Mouse (Mus musculus) embryonic facial prominence, embryonic 10.5 days (tissue): ENCODE measurements around the gene Slc3a1. TPM values are rescaled to one million over a fixed set of nuclear protein-coding genes. Genes with fewer than 3 reads are reported as not detected.
A peak's percentile ranks its signal among the peaks of the same experiment; 100 is the strongest.

Experiments used
- DNase-seq: peaks from one replicate; pipeline ENCODE4 v3.0.0-alpha.2; 2017; ENCODE audit warnings: low spot score
- H3K27ac ChIP-seq: fragments of 300-500 bp; sonication (generic); replicated peaks from 2 replicates; pipeline ENCODE4 v1.5.1; 2016; ENCODE audit warnings: mild to moderate bottlenecking
- H3K27me3 ChIP-seq: fragments of 300-500 bp; sonication (generic); replicated peaks from 2 replicates; pipeline ENCODE4 v1.6.1; 2016; ENCODE audit warnings: low read depth, mild to moderate bottlenecking; ENCODE audit not compliant: poor library complexity, severe bottlenecking
- H3K36me3 ChIP-seq: fragments of 300-500 bp; sonication (generic); replicated peaks from 2 replicates; pipeline ENCODE4 v1.6.1; 2016; ENCODE audit warnings: mild to moderate bottlenecking, moderate library complexity
- H3K4me1 ChIP-seq: fragments of 300-500 bp; sonication (generic); 2 replicates; pipeline ENCODE4 v1.6.1; 2016
- H3K4me3 ChIP-seq: fragments of 300-500 bp; sonication (generic); 2 replicates; pipeline ENCODE4 v1.5.1; 2016; ENCODE audit warnings: mild to moderate bottlenecking, moderate library complexity
- H3K9me3 ChIP-seq: fragments of 300-500 bp; sonication (generic); 2 replicates; pipeline ENCODE4 v1.6.1; 2016; ENCODE audit warnings: mild to moderate bottlenecking
- WGBS: fragments of 180-500 bp; shearing (Covaris S2); methylation state at CpG from one replicate; pipeline ENCODE4 v1.1.7; 2016; 5-methylcytosine and 5-hydroxymethylcytosine counted together
- polyA plus RNA-seq: library from polyadenylated mRNA; unstranded; fragments of >200 nt; fragmentation: Nextera tagmentation; extraction: Ambion mirVana; gene quantifications from 2 replicates; pipeline ENCODE4 v1.2.1, GENCODE M21; 2016

Slc3a1 gene
- polyA plus RNA-seq, 1 experiment from 2014 or later = 0.41 TPM

DNA sequence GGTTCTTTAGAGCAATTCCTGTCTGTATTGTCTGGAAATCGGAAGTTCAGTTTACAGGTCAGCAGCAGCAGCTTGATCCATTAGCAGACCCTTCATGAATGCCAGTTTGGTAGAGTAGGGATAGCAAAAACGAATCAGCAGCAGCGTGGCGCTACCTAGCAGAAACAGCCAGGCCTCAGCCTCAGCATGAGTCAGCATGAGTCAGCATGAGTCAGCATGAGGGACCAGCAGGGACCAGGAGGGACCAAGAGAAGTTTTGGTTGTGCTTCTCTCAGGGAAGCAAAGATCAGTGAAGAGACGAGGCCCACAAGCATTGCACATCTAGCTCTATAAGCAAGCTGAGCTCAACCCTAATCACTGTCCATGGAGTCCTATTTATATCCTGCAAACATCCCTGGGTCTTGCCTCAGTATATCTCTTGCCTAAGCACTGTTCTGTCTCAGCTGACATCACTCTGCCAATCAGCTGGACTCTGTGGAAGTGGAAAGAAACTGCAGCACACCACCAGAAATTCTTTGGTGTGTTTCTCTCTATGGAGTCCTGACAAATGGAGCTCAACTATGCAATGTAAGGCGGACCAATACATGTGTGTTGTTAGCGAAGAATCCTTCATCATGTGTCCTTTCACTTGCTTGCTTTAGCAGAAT, 70.6 kb downstream of the Slc3a1 start:
- Histone ChIP-seq H3K27ac (no peak overlapping the region), H3K4me3 (no peak overlapping the region), H3K27me3 (no peaks in the 10 kb centered on the region), H3K36me3 (peaks cover 33% of the 10 kb centered on the region), H3K9me3 (peaks cover 10% of the 10 kb centered on the region; the same call in 1 of the 2 replicates), H3K4me1 (0 out of 2 replicates have a peak, but pooled peaks cover 3% of the 10 kb centered on the region)
- 93% methylated on average over 7 of the region's 7 CpGs for WGBS
- DNase-seq = no peak

DNA sequence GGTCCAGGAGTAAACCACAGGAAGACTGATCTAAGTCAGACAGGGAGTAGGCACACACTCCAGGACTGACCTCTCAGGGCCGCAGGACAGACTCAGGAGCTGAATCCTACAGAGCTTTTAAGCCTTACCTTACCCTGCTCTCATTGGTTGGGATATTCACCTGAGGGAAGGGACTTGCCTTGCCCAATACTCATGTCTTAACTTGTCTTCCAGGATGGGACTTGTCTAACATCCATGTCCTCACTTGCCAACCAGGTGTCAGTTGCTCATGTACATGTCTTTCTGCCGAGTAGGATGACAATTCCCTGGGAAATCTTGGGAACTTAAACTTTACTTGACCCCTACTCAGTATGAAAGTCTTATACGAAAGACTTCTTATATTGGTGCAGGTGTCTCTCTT, 72.1 kb downstream of the Slc3a1 start:
- no peak for DNase-seq
- 87% methylated on average over 3 of the region's 3 CpGs for WGBS
- Histone ChIP-seq H3K4me1 (0 out of 2 replicates have a peak, but pooled peaks cover 3% of the 10 kb centered on the region), H3K4me3 (no peak overlapping the region), H3K27me3 (no peaks in the 10 kb centered on the region), H3K27ac (no peak overlapping the region), H3K36me3 (peaks cover 33% of the 10 kb centered on the region), H3K9me3 (peaks cover 10% of the 10 kb centered on the region; the same call in 1 of the 2 replicates)

DNA sequence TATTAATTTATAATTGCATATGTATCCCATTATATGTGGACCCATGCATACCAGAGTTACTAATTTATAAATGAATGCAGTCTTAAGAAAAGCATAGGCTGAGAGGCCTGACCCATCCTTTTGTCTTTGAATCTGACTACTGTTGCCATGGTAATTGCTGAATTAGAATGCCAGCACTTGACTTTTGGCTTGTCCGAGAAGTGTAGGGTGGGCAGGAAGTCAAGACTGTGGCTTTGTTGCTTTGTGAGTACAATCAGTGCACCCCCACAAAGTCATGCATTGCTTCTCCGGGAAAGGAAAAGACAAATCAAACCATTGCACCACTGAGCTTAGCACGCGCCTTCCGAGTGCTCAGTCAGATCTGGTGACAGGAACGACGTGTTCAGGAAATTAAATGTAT, 73.6 kb downstream of the Slc3a1 start:
- Histone ChIP-seq H3K9me3 (peaks cover 10% of the 10 kb centered on the region; the same call in 1 of the 2 replicates), H3K4me1 (0 out of 2 replicates have a peak, but pooled peaks cover 3% of the 10 kb centered on the region), H3K4me3 (no peak overlapping the region), H3K27me3 (no peaks in the 10 kb centered on the region), H3K36me3 (peaks cover 33% of the 10 kb centered on the region), H3K27ac (no peak overlapping the region)
- no peak for DNase-seq
- WGBS = 83% methylated on average over 7 of the region's 7 CpGs

DNA sequence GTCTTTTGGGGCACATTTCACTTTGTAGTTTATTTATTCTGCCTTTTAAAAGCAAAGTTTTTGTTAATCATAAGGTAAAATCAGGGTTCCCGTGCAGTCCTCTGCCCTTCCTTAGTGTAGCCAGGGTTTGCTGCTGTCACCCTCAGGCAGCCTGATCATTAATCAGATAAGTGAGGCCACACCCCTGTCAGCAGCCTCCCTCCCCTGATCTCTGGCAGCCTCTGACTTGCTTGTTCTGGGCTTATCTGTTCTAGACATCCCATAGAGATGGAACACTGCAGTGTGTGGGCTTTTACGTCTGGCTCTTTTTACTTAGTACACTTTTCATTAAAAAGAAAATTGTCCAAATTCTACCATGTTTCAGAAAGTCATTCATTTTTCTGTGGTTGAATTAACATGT, 75.1 kb downstream of the Slc3a1 start:
- Histone ChIP-seq H3K4me1 (0 out of 2 replicates have a peak, but pooled peaks cover 3% of the 10 kb centered on the region), H3K36me3 (peaks cover 19% of the 10 kb centered on the region), H3K4me3 (no peak overlapping the region), H3K27ac (no peak overlapping the region), H3K27me3 (no peaks in the 10 kb centered on the region), H3K9me3 (peaks cover 6% of the 10 kb centered on the region; the same call in 1 of the 2 replicates)
- 51% methylated on average over 2 of the region's 2 CpGs for WGBS
- peak; percentile 20 for DNase-seq

DNA sequence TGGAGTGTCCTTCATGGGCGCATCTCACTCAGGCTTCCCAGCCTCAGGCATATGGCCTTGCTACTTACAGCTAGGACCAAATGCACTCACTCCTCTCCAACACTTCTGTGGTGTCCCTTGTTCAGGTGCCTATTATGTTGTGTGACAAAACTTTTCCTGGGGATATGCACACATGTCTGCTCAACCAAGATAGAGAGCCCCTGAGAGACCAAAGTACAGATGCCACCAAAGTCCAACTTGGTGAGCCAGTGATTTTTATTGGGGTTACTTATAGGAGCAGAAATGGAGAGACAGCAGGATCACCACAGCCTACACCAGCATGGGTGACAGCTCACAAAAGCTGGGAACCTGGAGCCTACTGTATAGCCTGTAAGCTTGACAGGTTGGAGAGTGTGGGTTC, 82.5 kb downstream of the Slc3a1 start:
- H3K27ac ChIP-seq = no peak overlapping the region
- no peaks in the 10 kb centered on the region for H3K4me1 ChIP-seq
- no peaks in the 10 kb centered on the region for H3K36me3 ChIP-seq
- DNase-seq = no peak
- 97% methylated on average over 1 of the region's 1 CpGs for WGBS
- no peak overlapping the region for H3K4me3 ChIP-seq
- H3K9me3 ChIP-seq = no peaks in the 10 kb centered on the region
- H3K27me3 ChIP-seq = no peaks in the 10 kb centered on the region

DNA sequence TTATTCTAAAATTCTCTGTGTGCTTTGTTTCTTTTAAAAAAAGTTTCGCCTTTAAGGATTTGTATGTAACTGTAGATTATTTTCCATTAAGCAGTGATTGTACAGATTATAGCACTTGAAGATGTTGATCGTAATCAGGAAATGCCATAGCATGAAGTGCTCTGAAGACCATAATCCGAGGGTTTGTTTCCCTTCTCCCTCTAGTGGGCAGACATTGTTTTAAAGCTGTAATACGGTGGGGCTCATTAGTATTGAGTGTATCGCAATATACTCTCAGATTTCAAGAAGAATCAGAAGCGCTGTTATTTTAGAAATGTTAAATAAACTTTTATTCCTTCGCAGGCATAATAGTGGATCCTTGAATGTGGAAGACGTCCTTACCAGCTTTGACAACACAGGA, 85.3 kb downstream of the Slc3a1 start:
- Histone ChIP-seq H3K27me3 (no peaks in the 10 kb centered on the region), H3K36me3 (no peaks in the 10 kb centered on the region), H3K9me3 (no peaks in the 10 kb centered on the region), H3K27ac (no peak overlapping the region), H3K4me3 (no peak overlapping the region), H3K4me1 (peaks cover 3% of the 10 kb centered on the region)
- DNase-seq = no peak
- 88% methylated on average over 8 of the region's 8 CpGs for WGBS

Other genes with a start within 250 kb of the Slc3a1 start
- gene Lrpprc, start 237.6 kb upstream of the Slc3a1 start, polyA plus RNA-seq = 56.7 and 58.0 TPM in 2 replicates
- 60.6 and 63.2 TPM in 2 replicates for gene Ppm1b, start 71.6 kb upstream of the Slc3a1 start, polyA plus RNA-seq
- gene Prepl, start 61.9 kb downstream of the Slc3a1 start, polyA plus RNA-seq = 32.0 and 32.4 TPM in 2 replicates
- 13.2 and 14.2 TPM in 2 replicates for gene Camkmt, start 62.2 kb downstream of the Slc3a1 start, polyA plus RNA-seq